Mouse (Mus musculus): Measurements from ENCODE around the gene Dll4. TPM values are rescaled to one million over a fixed set of nuclear protein-coding genes. Genes with fewer than 3 reads are reported as not detected.
A peak's percentile ranks its signal among the peaks of the same experiment; 100 is the strongest.

The Dll4 gene
- total and polyA plus RNA-seq, 2 experiments, result 3.0 to 4.1 TPM

GRCm38 (mm10) chr2:119336002-119336401 is 10.4 kb downstream of the Dll4 start:
- peaks cover 2% of the 10 kb centered on the region; the same call in 1 of the 2 replicates for H3K27me3 ChIP-seq (ENCODE audit: control insufficient read depth, insufficient read depth, low read length)
- no peak overlapping the region for H3K9ac ChIP-seq (ENCODE audit: low read depth, low read length)
- peak overlapping the region; percentile 54 for H3K27ac ChIP-seq (replicated peaks; ENCODE audit: insufficient read depth, low read depth, low read length)
- 0 out of 2 replicates have a peak, but pooled peaks cover 5% of the 10 kb centered on the region for H3K79me2 ChIP-seq (ENCODE audit: control insufficient read depth, insufficient read depth, low read length)
- H3K4me1 ChIP-seq (ENCODE audit: control insufficient read depth, insufficient read depth, low read length), result peaks cover 4% of the 10 kb centered on the region; the same call in 1 of the 2 replicates
- 61% methylated on average over 2 of the region's 2 CpGs for WGBS
- H3K36me3 ChIP-seq (ENCODE audit: control insufficient read depth, insufficient read depth, low read length), result no peaks in the 10 kb centered on the region
- no peak for DNase-seq (ENCODE audit: extremely low read depth, low read depth, low spot score)
- TF ChIP-seq CTCF (IDR thresholded peaks at IDR 0.05; ENCODE audit: low read depth, low read length) (no peak), POLR2A (IDR thresholded peaks at IDR 0.05; ENCODE audit: extremely low read depth, insufficient read depth, low read length) (no peak)
- H3K4me3 ChIP-seq (ENCODE audit: insufficient read depth, low read depth, low read length), result no peak overlapping the region

- no peak overlapping the region for H3K4me3 ChIP-seq (ENCODE audit: insufficient read depth, low read depth, low read length)
- DNase-seq (ENCODE audit: extremely low read depth, low read depth, low spot score), result no peak
- H3K36me3 ChIP-seq (ENCODE audit: control insufficient read depth, insufficient read depth, low read length), result no peaks in the 10 kb centered on the region
- peak overlapping the region; percentile 54 for H3K27ac ChIP-seq (replicated peaks; ENCODE audit: insufficient read depth, low read depth, low read length)
- 77% methylated on average over 10 of the region's 10 CpGs for WGBS
- TF ChIP-seq POLR2A (IDR thresholded peaks at IDR 0.05; ENCODE audit: extremely low read depth, insufficient read depth, low read length) (no peak), CTCF (IDR thresholded peaks at IDR 0.05; ENCODE audit: low read depth, low read length) (no peak)
- H3K9ac ChIP-seq (ENCODE audit: low read depth, low read length), result peak overlapping the region; percentile 24; the same call in 1 of the 2 replicates
- H3K79me2 ChIP-seq (ENCODE audit: control insufficient read depth, insufficient read depth, low read length), result 0 out of 2 replicates have a peak, but pooled peaks cover 5% of the 10 kb centered on the region
- H3K27me3 ChIP-seq (ENCODE audit: control insufficient read depth, insufficient read depth, low read length), result peaks cover 2% of the 10 kb centered on the region; the same call in 1 of the 2 replicates
- H3K4me1 ChIP-seq (ENCODE audit: control insufficient read depth, insufficient read depth, low read length), result peaks cover 4% of the 10 kb centered on the region; the same call in 1 of the 2 replicates
Observed at GRCm38 (mm10) chr2:119336470-119336869, 10.9 kb downstream of the Dll4 start.

- WGBS, result 10% methylated on average over 60 of the region's 60 CpGs
- Histone ChIP-seq H3K36me3 (ENCODE audit: control insufficient read depth, insufficient read depth, low read length) (no peaks in the 10 kb centered on the region), H3K79me2 (ENCODE audit: control insufficient read depth, insufficient read depth, low read length) (no peaks in the 10 kb centered on the region), H3K27ac (replicated peaks; ENCODE audit: insufficient read depth, low read depth, low read length) (peak overlapping the region; percentile 78), H3K4me1 (ENCODE audit: control insufficient read depth, insufficient read depth, low read length) (peaks cover 4% of the 10 kb centered on the region; the same call in 1 of the 2 replicates), H3K4me3 (ENCODE audit: insufficient read depth, low read depth, low read length) (peak overlapping the region; percentile 53), H3K9ac (ENCODE audit: low read depth, low read length) (peak overlapping the region; percentile 72), H3K27me3 (ENCODE audit: control insufficient read depth, insufficient read depth, low read length) (no peaks in the 10 kb centered on the region)
- TF ChIP-seq CTCF (IDR thresholded peaks at IDR 0.05; ENCODE audit: low read depth, low read length), result peak; percentile 90
- TF ChIP-seq POLR2A (IDR thresholded peaks at IDR 0.05; ENCODE audit: extremely low read depth, insufficient read depth, low read length), result 0 out of 2 replicates have a peak, but pooled peaks have one; percentile 12
- peak; percentile 51 for DNase-seq (ENCODE audit: extremely low read depth, low read depth, low spot score)
Observed at GRCm38 (mm10) chr2:119337425-119338265, 12.1 kb downstream of the Dll4 start.

GRCm38 (mm10) chr2:119344537-119345138 is 19.1 kb downstream of the Dll4 start:
- H3K79me2 ChIP-seq (ENCODE audit: control insufficient read depth, insufficient read depth, low read length), result no peaks in the 10 kb centered on the region
- H3K9ac ChIP-seq (ENCODE audit: low read depth, low read length), result no peak overlapping the region
- TF ChIP-seq CTCF (IDR thresholded peaks at IDR 0.05; ENCODE audit: low read depth, low read length) (no peak), POLR2A (IDR thresholded peaks at IDR 0.05; ENCODE audit: extremely low read depth, insufficient read depth, low read length) (no peak)
- H3K27ac ChIP-seq (replicated peaks; ENCODE audit: insufficient read depth, low read depth, low read length), result no peak overlapping the region
- H3K27me3 ChIP-seq (ENCODE audit: control insufficient read depth, insufficient read depth, low read length), result no peaks in the 10 kb centered on the region
- WGBS, result 38% methylated on average over 6 of the region's 6 CpGs
- H3K4me1 ChIP-seq (ENCODE audit: control insufficient read depth, insufficient read depth, low read length), result peaks cover 2% of the 10 kb centered on the region; the same call in 1 of the 2 replicates
- H3K36me3 ChIP-seq (ENCODE audit: control insufficient read depth, insufficient read depth, low read length), result no peaks in the 10 kb centered on the region
- H3K4me3 ChIP-seq (ENCODE audit: insufficient read depth, low read depth, low read length), result no peak overlapping the region
- no peak for DNase-seq (ENCODE audit: extremely low read depth, low read depth, low spot score)

GRCm38 (mm10) chr2:119350555-119351486 is 25.2 kb downstream of the Dll4 start, which contains the start of gene Chac1:
Chac1 (plus strand) TSS chr2:119351229.
- Histone ChIP-seq H3K4me3 (ENCODE audit: insufficient read depth, low read depth, low read length) (peak within 1 kb of the TSS; percentile 87), H3K27ac (replicated peaks; ENCODE audit: insufficient read depth, low read depth, low read length) (peak within 1 kb of the TSS; percentile 81), H3K9ac (ENCODE audit: low read depth, low read length) (peak within 1 kb of the TSS; percentile 94), H3K79me2 (ENCODE audit: control insufficient read depth, insufficient read depth, low read length) (0 out of 2 replicates have a peak, but pooled peaks cover 4% of the 10 kb centered on the region), H3K27me3 (ENCODE audit: control insufficient read depth, insufficient read depth, low read length) (no peaks in the 10 kb centered on the region), H3K4me1 (ENCODE audit: control insufficient read depth, insufficient read depth, low read length) (peaks cover 14% of the 10 kb centered on the region), H3K36me3 (ENCODE audit: control insufficient read depth, insufficient read depth, low read length) (no peaks in the 10 kb centered on the region; the same call in 1 of the 2 replicates)
- peak; percentile 92 for DNase-seq (ENCODE audit: extremely low read depth, low read depth, low spot score)
- TF ChIP-seq POLR2A (IDR thresholded peaks at IDR 0.05; ENCODE audit: extremely low read depth, insufficient read depth, low read length), result peak; percentile 91
- no peak for TF ChIP-seq CTCF (IDR thresholded peaks at IDR 0.05; ENCODE audit: low read depth, low read length)
- WGBS, result 6% methylated on average over 58 of the region's 58 CpGs

All from liver, adult 2 months (tissue).